Mouse (Mus musculus) stomach, embryonic 16.5 days (tissue): ENCODE measurements around the gene Dusp5. TPM values are rescaled to one million over a fixed set of nuclear protein-coding genes. Genes with fewer than 3 reads are reported as not detected.

Experiments used
- ATAC-seq: fragments of 200-750 bp; cut with Nextera tagmentation; 2 replicates; pipeline ENCODE4 v1.8.0; 2017; ENCODE audit warnings: moderate number of reproducible peaks, moderate TSS enrichment; ENCODE audit not compliant: insufficient read depth, low FRiP score
- H3K27ac ChIP-seq: fragments of 300-500 bp; sonication (generic); 2 replicates; pipeline ENCODE4 v1.5.1; 2014; ENCODE audit warnings: low read length
- H3K27me3 ChIP-seq: fragments of 300-500 bp; sonication (generic); 2 replicates; pipeline ENCODE4 v1.6.1; 2014; ENCODE audit warnings: low read length, control low read depth, mixed read lengths; ENCODE audit not compliant: control insufficient read depth, insufficient read depth
- H3K36me3 ChIP-seq: fragments of 300-500 bp; sonication (generic); 2 replicates; pipeline ENCODE4 v1.6.1; 2014; ENCODE audit warnings: low read length; ENCODE audit not compliant: control insufficient read depth, insufficient read depth
- H3K4me1 ChIP-seq: fragments of 300-500 bp; sonication (generic); 2 replicates; pipeline ENCODE4 v1.6.1; 2014; ENCODE audit warnings: low read length, control low read depth, mixed read lengths; ENCODE audit not compliant: control insufficient read depth, insufficient read depth
- H3K4me2 ChIP-seq: fragments of 300-500 bp; sonication (generic); 2 replicates; pipeline ENCODE4 v1.6.1; 2014; ENCODE audit warnings: low read depth, low read length, mixed read lengths
- H3K4me3 ChIP-seq: fragments of 300-500 bp; sonication (generic); replicated peaks from 2 replicates; pipeline ENCODE4 v1.5.1; 2014; ENCODE audit warnings: mild to moderate bottlenecking, low read length
- H3K9ac ChIP-seq: fragments of 300-500 bp; sonication (generic); 2 replicates; pipeline ENCODE4 v1.6.1; 2014; ENCODE audit warnings: low read length
- H3K9me3 ChIP-seq: fragments of 300-500 bp; sonication (generic); replicated peaks from 2 replicates; pipeline ENCODE4 v1.6.1; 2016; ENCODE audit warnings: low read length, control low read depth; ENCODE audit not compliant: control insufficient read depth
- WGBS: fragments of 180-500 bp; shearing (Covaris S2); extraction: QIAGEN DNeasy Blood & Tissue Kit; methylation state at CpG from one replicate; pipeline ENCODE4 v1.1.7; 2014; 5-methylcytosine and 5-hydroxymethylcytosine counted together
- polyA plus RNA-seq: library from polyadenylated mRNA; unstranded; fragments of >200 nt; fragmentation: Nextera tagmentation; extraction: Ambion mirVana; gene quantifications from 2 replicates; pipeline ENCODE4 v1.2.1, GENCODE M21; 2015

Dusp5 gene
- polyA plus RNA-seq, 1 experiment from 2014 or later, result 5.9 TPM

- no peak overlapping the region; the same call in 1 of the 2 replicates for H3K27ac ChIP-seq
- H3K9ac ChIP-seq, result no peak overlapping the region
- H3K4me2 ChIP-seq, result no peak overlapping the region
- ATAC-seq, result no peak
- no peak overlapping the region for H3K4me3 ChIP-seq
- H3K36me3 ChIP-seq, result no peaks in the 10 kb centered on the region
- peaks cover 5% of the 10 kb centered on the region; the same call in 1 of the 2 replicates for H3K4me1 ChIP-seq
- H3K27me3 ChIP-seq, result no peaks in the 10 kb centered on the region
- H3K9me3 ChIP-seq, result no peaks in the 10 kb centered on the region
- 81% methylated on average over 7 of the region's 7 CpGs for WGBS
These were observed 24.7 kb upstream of the Dusp5 start for GRCm38 (mm10) chr19:53504181-53504580.

- no peaks in the 10 kb centered on the region for H3K36me3 ChIP-seq
- H3K27ac ChIP-seq, result no peak overlapping the region
- 56% methylated on average over 10 of the region's 10 CpGs for WGBS
- ATAC-seq, result no peak
- no peaks in the 10 kb centered on the region for H3K9me3 ChIP-seq
- H3K4me3 ChIP-seq, result no peak overlapping the region
- peaks cover 5% of the 10 kb centered on the region; the same call in 1 of the 2 replicates for H3K4me1 ChIP-seq
- no peaks in the 10 kb centered on the region for H3K27me3 ChIP-seq
- no peak overlapping the region for H3K4me2 ChIP-seq
- H3K9ac ChIP-seq, result no peak overlapping the region
These were observed 23.2 kb upstream of the Dusp5 start for GRCm38 (mm10) chr19:53505728-53506127.

DNA sequence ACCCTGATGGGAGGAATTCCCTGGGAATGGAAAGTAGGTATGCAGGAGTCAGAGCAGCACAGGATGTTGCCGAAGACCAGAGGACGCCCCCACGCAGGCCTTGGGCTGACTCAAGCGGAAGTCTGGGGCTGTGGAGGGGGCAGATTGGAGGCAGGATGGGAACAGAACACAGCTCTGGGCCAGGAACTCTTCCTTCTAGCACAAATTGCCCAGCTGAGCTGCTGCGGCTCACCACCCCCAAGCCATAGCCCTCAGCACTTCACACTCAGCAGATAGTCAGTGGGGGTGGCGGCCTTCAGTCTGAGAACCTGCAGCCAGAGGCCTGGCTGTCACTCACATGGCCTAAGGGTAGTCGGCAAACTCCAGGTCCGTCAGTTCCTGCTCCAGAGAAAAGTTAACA lies 21.4 kb upstream of the Dusp5 start:
- H3K9ac ChIP-seq, result no peak overlapping the region
- 67% methylated on average over 8 of the region's 8 CpGs for WGBS
- no peak overlapping the region for H3K27ac ChIP-seq
- no peak overlapping the region for H3K4me3 ChIP-seq
- no peaks in the 10 kb centered on the region for H3K9me3 ChIP-seq
- H3K4me2 ChIP-seq, result no peak overlapping the region
- no peak for ATAC-seq
- H3K27me3 ChIP-seq, result no peaks in the 10 kb centered on the region
- H3K36me3 ChIP-seq, result no peaks in the 10 kb centered on the region
- peaks cover 20% of the 10 kb centered on the region for H3K4me1 ChIP-seq

- H3K4me1 ChIP-seq, result peaks cover 15% of the 10 kb centered on the region
- no peak overlapping the region for H3K4me3 ChIP-seq
- H3K4me2 ChIP-seq, result no peak overlapping the region; the same call in 1 of the 2 replicates
- no peak overlapping the region for H3K27ac ChIP-seq
- ATAC-seq, result peak; percentile 84
- no peaks in the 10 kb centered on the region for H3K36me3 ChIP-seq
- H3K9me3 ChIP-seq, result no peaks in the 10 kb centered on the region
- no peaks in the 10 kb centered on the region for H3K27me3 ChIP-seq
- H3K9ac ChIP-seq, result no peak overlapping the region
- WGBS, result 38% methylated on average over 13 of the region's 13 CpGs
These were observed 17.5 kb upstream of the Dusp5 start for GRCm38 (mm10) chr19:53511244-53511934.

- H3K4me2 ChIP-seq, result no peak overlapping the region
- no peaks in the 10 kb centered on the region for H3K9me3 ChIP-seq
- 26% methylated on average over 18 of the region's 18 CpGs for WGBS
- no peaks in the 10 kb centered on the region for H3K36me3 ChIP-seq
- ATAC-seq, result peak; percentile 54; the same call in 1 of the 2 replicates
- no peak overlapping the region for H3K27ac ChIP-seq
- H3K4me1 ChIP-seq, result 0 out of 2 replicates have a peak, but pooled peaks cover 7% of the 10 kb centered on the region
- no peaks in the 10 kb centered on the region for H3K27me3 ChIP-seq
- H3K9ac ChIP-seq, result no peak overlapping the region
- H3K4me3 ChIP-seq, result no peak overlapping the region
These were observed 11.4 kb upstream of the Dusp5 start for GRCm38 (mm10) chr19:53517370-53518096.

DNA sequence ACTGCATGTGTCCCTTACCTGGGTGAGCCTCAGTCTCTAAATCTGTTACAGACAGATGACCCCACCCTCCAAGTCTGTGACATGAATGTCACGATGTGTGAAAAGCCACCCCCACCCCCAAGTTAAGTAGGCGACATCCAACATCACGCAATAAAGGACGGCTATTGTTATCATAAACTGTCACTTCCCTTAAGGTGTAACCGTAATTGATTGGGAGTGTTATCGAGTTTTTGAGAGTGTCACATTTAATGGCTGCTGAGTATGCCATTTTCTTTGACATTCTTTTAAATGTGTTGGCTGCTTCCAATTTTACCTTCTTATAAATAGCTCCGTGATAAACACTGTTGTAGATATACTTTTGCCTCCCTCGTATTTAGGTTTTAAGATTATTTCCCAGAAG lies 9.4 kb upstream of the Dusp5 start:
- no peaks in the 10 kb centered on the region for H3K27me3 ChIP-seq
- ATAC-seq, result no peak
- no peak overlapping the region for H3K27ac ChIP-seq
- H3K4me1 ChIP-seq, result 0 out of 2 replicates have a peak, but pooled peaks cover 7% of the 10 kb centered on the region
- H3K36me3 ChIP-seq, result no peaks in the 10 kb centered on the region
- no peak overlapping the region for H3K4me2 ChIP-seq
- no peaks in the 10 kb centered on the region for H3K9me3 ChIP-seq
- H3K9ac ChIP-seq, result no peak overlapping the region
- 48% methylated on average over 8 of the region's 8 CpGs for WGBS
- no peak overlapping the region for H3K4me3 ChIP-seq

DNA sequence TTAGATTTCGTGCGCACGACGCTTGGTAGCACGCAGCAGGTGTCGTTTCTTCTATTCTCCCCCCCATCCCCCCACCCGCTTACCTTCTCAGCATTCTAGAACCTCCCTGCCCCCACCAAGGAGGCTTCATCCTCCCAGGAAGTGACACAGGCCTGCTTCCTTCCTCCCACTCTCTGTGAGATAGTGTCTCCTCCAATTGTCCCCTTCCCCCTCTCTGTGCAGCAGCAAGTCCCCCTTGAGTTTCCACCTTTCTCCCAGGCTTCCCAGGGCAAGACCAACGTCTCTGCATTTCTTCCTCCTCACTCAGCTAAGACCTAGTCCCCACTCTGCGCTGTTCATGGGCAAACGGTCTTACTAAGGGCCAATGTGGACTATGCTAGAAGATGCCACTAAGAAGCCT lies 8.9 kb upstream of the Dusp5 start:
- no peaks in the 10 kb centered on the region for H3K9me3 ChIP-seq
- no peaks in the 10 kb centered on the region for H3K27me3 ChIP-seq
- H3K9ac ChIP-seq, result no peak overlapping the region
- no peak overlapping the region for H3K4me3 ChIP-seq
- WGBS, result 66% methylated on average over 10 of the region's 10 CpGs
- no peak for ATAC-seq
- no peak overlapping the region for H3K27ac ChIP-seq
- no peak overlapping the region for H3K4me2 ChIP-seq
- H3K4me1 ChIP-seq, result 0 out of 2 replicates have a peak, but pooled peaks cover 7% of the 10 kb centered on the region
- no peaks in the 10 kb centered on the region for H3K36me3 ChIP-seq

DNA sequence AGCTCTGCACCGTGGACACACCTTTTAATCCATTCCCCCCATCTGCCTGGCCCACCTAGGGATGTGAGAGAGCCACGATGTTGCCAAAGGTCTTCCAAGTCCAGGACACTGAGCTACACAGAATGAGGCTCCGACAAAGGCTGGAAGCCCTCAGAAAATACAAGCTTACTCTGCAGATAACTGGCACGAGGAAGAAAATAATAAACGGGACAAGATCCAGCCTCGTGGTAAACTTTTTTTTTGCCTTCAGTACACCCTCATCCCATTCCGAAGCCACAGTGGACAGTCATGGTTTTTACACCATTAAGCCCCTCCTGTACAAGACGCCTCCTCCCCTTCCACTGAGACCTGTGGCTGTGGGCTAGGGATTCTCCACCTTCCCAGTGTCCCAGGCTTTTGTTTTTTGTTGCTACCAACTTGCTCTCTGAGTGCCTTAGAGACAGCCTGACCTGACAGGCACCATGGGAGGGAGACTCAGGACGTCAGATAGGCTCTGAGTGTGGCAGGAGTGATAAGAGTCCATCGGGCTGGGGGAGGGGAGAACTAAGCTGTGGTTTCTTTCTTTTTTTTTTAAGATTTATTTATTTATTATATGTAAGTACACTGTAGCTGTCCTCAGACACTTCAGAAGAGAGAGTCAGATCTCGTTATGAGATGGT lies 7.6 kb upstream of the Dusp5 start:
- ATAC-seq, result no peak
- 43% methylated on average over 11 of the region's 11 CpGs for WGBS
- Histone ChIP-seq H3K4me1 (0 out of 2 replicates have a peak, but pooled peaks cover 7% of the 10 kb centered on the region), H3K9me3 (no peaks in the 10 kb centered on the region), H3K4me3 (no peak overlapping the region), H3K27ac (no peak overlapping the region), H3K4me2 (no peak overlapping the region), H3K36me3 (no peaks in the 10 kb centered on the region), H3K27me3 (no peaks in the 10 kb centered on the region), H3K9ac (no peak overlapping the region)

GRCm38 (mm10) chr19:53527480-53527879 lies 1.4 kb upstream of the Dusp5 start:
- Histone ChIP-seq H3K27me3 (peaks cover 7% of the 10 kb centered on the region; the same call in 1 of the 2 replicates), H3K4me2 (no peak overlapping the region), H3K4me3 (no peak overlapping the region), H3K9me3 (no peaks in the 10 kb centered on the region), H3K27ac (no peak overlapping the region), H3K9ac (no peak overlapping the region), H3K36me3 (no peaks in the 10 kb centered on the region), H3K4me1 (peaks cover 12% of the 10 kb centered on the region; the same call in 1 of the 2 replicates)
- ATAC-seq, result no peak
- 39% methylated on average over 10 of the region's 10 CpGs for WGBS
